Mouse (Mus musculus) liver, embryonic 11.5 days (tissue): ENCODE measurements at regions not wholly inside any gene's neighbourhood (a gene's known extent, or its start where the extent isn't known, plus 50 kb on each side); places are given as distances from the start of the nearest gene placed in this dataset.
A peak's percentile ranks its signal among the peaks of the same experiment; 100 is the strongest.

ENCODE experiments used
- ATAC-seq: fragments of 200-750 bp; cut with Nextera tagmentation; replicated peaks from 2 replicates; pipeline ENCODE4 v1.8.0; 2017; ENCODE audit warnings: moderate number of reproducible peaks, mild to moderate bottlenecking, moderate TSS enrichment, moderate library complexity; ENCODE audit not compliant: low FRiP score
- DNase-seq: peaks from one replicate; pipeline ENCODE4 v3.0.0-alpha.2; 2017; ENCODE audit warnings: low spot score
- H3K27ac ChIP-seq: fragments of 300-500 bp; sonication (generic); 2 replicates; pipeline ENCODE4 v1.5.1; 2014; ENCODE audit warnings: mild to moderate bottlenecking, low read depth, low read length, control low read depth
- H3K27me3 ChIP-seq: fragments of 300-500 bp; sonication (generic); replicated peaks from 2 replicates; pipeline ENCODE4 v1.6.1; 2014; ENCODE audit warnings: low read length, mixed read lengths; ENCODE audit not compliant: control insufficient read depth, insufficient read depth
- H3K36me3 ChIP-seq: fragments of 300-500 bp; sonication (generic); 2 replicates; pipeline ENCODE4 v1.6.1; 2014; ENCODE audit warnings: mild to moderate bottlenecking, low read length, moderate library complexity, mixed read lengths; ENCODE audit not compliant: control insufficient read depth, insufficient read depth
- H3K4me1 ChIP-seq: fragments of 300-500 bp; sonication (generic); replicated peaks from 2 replicates; pipeline ENCODE4 v1.6.1; 2014; ENCODE audit warnings: low read length, mixed read lengths; ENCODE audit not compliant: control insufficient read depth, insufficient read depth
- H3K4me2 ChIP-seq: fragments of 300-500 bp; sonication (generic); 2 replicates; pipeline ENCODE4 v1.6.1; 2014; ENCODE audit warnings: mild to moderate bottlenecking, control low read depth, moderate library complexity
- H3K4me3 ChIP-seq: fragments of 300-500 bp; sonication (generic); 2 replicates; pipeline ENCODE4 v1.5.1; 2014; ENCODE audit warnings: low read depth, low read length, control low read depth
- H3K9ac ChIP-seq: fragments of 300-500 bp; sonication (generic); 2 replicates; pipeline ENCODE4 v1.6.1; 2014; ENCODE audit warnings: low read depth, low read length, control low read depth
- H3K9me3 ChIP-seq: fragments of 300-500 bp; sonication (generic); 2 replicates; pipeline ENCODE4 v1.6.1; 2016; ENCODE audit warnings: low read length, inconsistent platforms, mixed read lengths; ENCODE audit not compliant: control insufficient read depth
- WGBS: fragments of 180-500 bp; shearing (Covaris S2); extraction: QIAGEN DNeasy Blood & Tissue Kit; methylation state at CpG from one replicate; pipeline ENCODE4 v1.1.7; 2014; 5-methylcytosine and 5-hydroxymethylcytosine counted together

GRCm38 (mm10) chr1:41244627-41245026 is 439.2 kb downstream of the Tmem182 start:
- Histone ChIP-seq H3K36me3 (no peaks in the 10 kb centered on the region), H3K4me2 (no peak overlapping the region), H3K27me3 (no peaks in the 10 kb centered on the region), H3K27ac (no peak overlapping the region), H3K9me3 (no peaks in the 10 kb centered on the region), H3K4me1 (no peaks in the 10 kb centered on the region), H3K9ac (no peak overlapping the region), H3K4me3 (no peak overlapping the region)
- DNase-seq (no peak), ATAC-seq (no peak)
- 87% methylated on average over 12 of the region's 12 CpGs for WGBS

GRCm38 (mm10) chr1:41264214-41264613 is 458.8 kb downstream of the Tmem182 start:
- DNase-seq (no peak), ATAC-seq (no peak)
- no peak overlapping the region for H3K9ac ChIP-seq
- H3K4me3 ChIP-seq = no peak overlapping the region
- 32% methylated on average over 10 of the region's 10 CpGs for WGBS
- H3K9me3 ChIP-seq = no peaks in the 10 kb centered on the region
- H3K4me2 ChIP-seq = no peak overlapping the region
- no peaks in the 10 kb centered on the region for H3K27me3 ChIP-seq
- no peaks in the 10 kb centered on the region for H3K36me3 ChIP-seq
- H3K4me1 ChIP-seq = no peaks in the 10 kb centered on the region
- H3K27ac ChIP-seq = no peak overlapping the region

GRCm38 (mm10) chr1:41271111-41271730 is 465.8 kb downstream of the Tmem182 start:
- no peak overlapping the region for H3K27ac ChIP-seq
- DNase-seq = no peak
- 41% methylated on average over 4 of the region's 4 CpGs for WGBS
- no peak overlapping the region for H3K4me2 ChIP-seq
- H3K36me3 ChIP-seq = no peaks in the 10 kb centered on the region
- H3K9ac ChIP-seq = no peak overlapping the region
- no peak overlapping the region for H3K4me3 ChIP-seq
- no peak for ATAC-seq
- no peaks in the 10 kb centered on the region for H3K27me3 ChIP-seq
- no peaks in the 10 kb centered on the region for H3K9me3 ChIP-seq
- no peaks in the 10 kb centered on the region; the same call in 1 of the 2 replicates for H3K4me1 ChIP-seq

- ATAC-seq (no peak), DNase-seq (no peak)
- Histone ChIP-seq H3K36me3 (no peaks in the 10 kb centered on the region), H3K9me3 (no peaks in the 10 kb centered on the region), H3K4me1 (no peaks in the 10 kb centered on the region; the same call in 1 of the 2 replicates), H3K27ac (no peak overlapping the region), H3K4me3 (no peak overlapping the region), H3K4me2 (peak overlapping the region; percentile 23), H3K27me3 (no peaks in the 10 kb centered on the region), H3K9ac (no peak overlapping the region)
- WGBS = 9% methylated on average over 10 of the region's 10 CpGs
These were observed 469.3 kb downstream of the Tmem182 start for GRCm38 (mm10) chr1:41274573-41275270.

- no peaks in the 10 kb centered on the region for H3K36me3 ChIP-seq
- no peak overlapping the region for H3K4me3 ChIP-seq
- H3K9ac ChIP-seq = no peak overlapping the region
- ATAC-seq = no peak
- H3K27ac ChIP-seq = no peak overlapping the region
- no peak overlapping the region; the same call in 1 of the 2 replicates for H3K4me2 ChIP-seq
- DNase-seq = no peak
- H3K4me1 ChIP-seq = no peaks in the 10 kb centered on the region; the same call in 1 of the 2 replicates
- no peaks in the 10 kb centered on the region for H3K9me3 ChIP-seq
- no peaks in the 10 kb centered on the region for H3K27me3 ChIP-seq
- 14% methylated on average over 8 of the region's 8 CpGs for WGBS
These were observed 469.8 kb downstream of the Tmem182 start for GRCm38 (mm10) chr1:41275271-41275624.

GRCm38 (mm10) chr1:41275642-41276041 is 470.2 kb downstream of the Tmem182 start:
- no peaks in the 10 kb centered on the region for H3K9me3 ChIP-seq
- no peaks in the 10 kb centered on the region for H3K36me3 ChIP-seq
- no peak overlapping the region for H3K9ac ChIP-seq
- H3K4me1 ChIP-seq = no peaks in the 10 kb centered on the region; the same call in 1 of the 2 replicates
- H3K4me2 ChIP-seq = no peak overlapping the region; the same call in 1 of the 2 replicates
- no peak overlapping the region for H3K27ac ChIP-seq
- no peak overlapping the region for H3K4me3 ChIP-seq
- 34% methylated on average over 6 of the region's 6 CpGs for WGBS
- DNase-seq (no peak), ATAC-seq (no peak)
- H3K27me3 ChIP-seq = no peaks in the 10 kb centered on the region

GRCm38 (mm10) chr1:41276303-41276702 is 470.9 kb downstream of the Tmem182 start:
- DNase-seq = no peak
- H3K27ac ChIP-seq = no peak overlapping the region
- no peaks in the 10 kb centered on the region for H3K36me3 ChIP-seq
- no peaks in the 10 kb centered on the region for H3K4me1 ChIP-seq
- H3K4me3 ChIP-seq = no peak overlapping the region
- WGBS = 46% methylated on average over 6 of the region's 6 CpGs
- H3K9me3 ChIP-seq = no peaks in the 10 kb centered on the region
- H3K4me2 ChIP-seq = no peak overlapping the region
- H3K9ac ChIP-seq = no peak overlapping the region
- no peaks in the 10 kb centered on the region for H3K27me3 ChIP-seq
- ATAC-seq = no peak

GRCm38 (mm10) chr1:41285221-41285620 is 479.8 kb downstream of the Tmem182 start:
- DNase-seq = no peak
- WGBS = 85% methylated on average over 9 of the region's 9 CpGs
- ATAC-seq = no peak
- Histone ChIP-seq H3K27ac (no peak overlapping the region), H3K4me1 (no peaks in the 10 kb centered on the region), H3K4me3 (no peak overlapping the region), H3K36me3 (no peaks in the 10 kb centered on the region), H3K27me3 (no peaks in the 10 kb centered on the region), H3K9me3 (no peaks in the 10 kb centered on the region), H3K4me2 (no peak overlapping the region), H3K9ac (no peak overlapping the region)

- DNase-seq = no peak
- Histone ChIP-seq H3K27ac (no peak overlapping the region), H3K4me2 (no peak overlapping the region), H3K4me1 (no peaks in the 10 kb centered on the region), H3K9me3 (no peaks in the 10 kb centered on the region), H3K27me3 (no peaks in the 10 kb centered on the region), H3K9ac (no peak overlapping the region), H3K36me3 (no peaks in the 10 kb centered on the region), H3K4me3 (no peak overlapping the region)
- 88% methylated on average over 9 of the region's 9 CpGs for WGBS
- no peak for ATAC-seq
These were observed 480.8 kb downstream of the Tmem182 start for GRCm38 (mm10) chr1:41286221-41286620.
